Mouse (Mus musculus): ENCODE data around the gene Syt7. TPM values are rescaled to one million over a fixed set of nuclear protein-coding genes. Genes with fewer than 3 reads are reported as not detected.

The Syt7 gene
- polyA plus RNA-seq, 1 experiment from 2014 or later = 1.2 TPM

GRCm38 (mm10) chr19:10496976-10497375, 108.1 kb downstream of the Syt7 start:
- ATAC-seq (ENCODE audit: insufficient number of reproducible peaks, insufficient read depth, low FRiP score, low read depth) = no peak
- no peak overlapping the region for H3K4me2 ChIP-seq (replicated peaks; ENCODE audit: low read depth, low read length)
- H3K27ac ChIP-seq (ENCODE audit: low read length) = no peak overlapping the region
- WGBS = 55% methylated on average over 2 of the region's 2 CpGs
- peaks cover 5% of the 10 kb centered on the region; the same call in 1 of the 2 replicates for H3K4me1 ChIP-seq (ENCODE audit: control insufficient read depth, insufficient read depth, low read length)
- no peak overlapping the region for H3K4me3 ChIP-seq (ENCODE audit: low read depth, low read length)
- H3K36me3 ChIP-seq (ENCODE audit: control insufficient read depth, insufficient read depth, low read length) = peaks cover 13% of the 10 kb centered on the region
- H3K27me3 ChIP-seq (ENCODE audit: control insufficient read depth, insufficient read depth, low read length) = no peaks in the 10 kb centered on the region
- H3K9me3 ChIP-seq (ENCODE audit: control insufficient read depth, low read depth, low read length) = no peaks in the 10 kb centered on the region
- no peak overlapping the region for H3K9ac ChIP-seq (replicated peaks; ENCODE audit: low read depth, low read length)

GRCm38 (mm10) chr19:10497512-10498160, 108.7 kb downstream of the Syt7 start:
- no peaks in the 10 kb centered on the region for H3K27me3 ChIP-seq (ENCODE audit: control insufficient read depth, insufficient read depth, low read length)
- H3K4me2 ChIP-seq (replicated peaks; ENCODE audit: low read depth, low read length) = no peak overlapping the region
- H3K36me3 ChIP-seq (ENCODE audit: control insufficient read depth, insufficient read depth, low read length) = peaks cover 15% of the 10 kb centered on the region
- H3K4me3 ChIP-seq (ENCODE audit: low read depth, low read length) = no peak overlapping the region
- no peak for ATAC-seq (ENCODE audit: insufficient number of reproducible peaks, insufficient read depth, low FRiP score, low read depth)
- no peak overlapping the region for H3K27ac ChIP-seq (ENCODE audit: low read length)
- H3K9ac ChIP-seq (replicated peaks; ENCODE audit: low read depth, low read length) = no peak overlapping the region
- no peaks in the 10 kb centered on the region; the same call in 1 of the 2 replicates for H3K4me1 ChIP-seq (ENCODE audit: control insufficient read depth, insufficient read depth, low read length)
- 49% methylated on average over 8 of the region's 8 CpGs for WGBS
- no peaks in the 10 kb centered on the region for H3K9me3 ChIP-seq (ENCODE audit: control insufficient read depth, low read depth, low read length)

GRCm38 (mm10) chr19:10500581-10500980, 111.7 kb downstream of the Syt7 start:
- Histone ChIP-seq H3K9ac (replicated peaks; ENCODE audit: low read depth, low read length) (no peak overlapping the region), H3K4me3 (ENCODE audit: low read depth, low read length) (no peak overlapping the region), H3K4me1 (ENCODE audit: control insufficient read depth, insufficient read depth, low read length) (no peaks in the 10 kb centered on the region), H3K36me3 (ENCODE audit: control insufficient read depth, insufficient read depth, low read length) (peaks cover 15% of the 10 kb centered on the region), H3K27me3 (ENCODE audit: control insufficient read depth, insufficient read depth, low read length) (no peaks in the 10 kb centered on the region), H3K9me3 (ENCODE audit: control insufficient read depth, low read depth, low read length) (no peaks in the 10 kb centered on the region), H3K4me2 (replicated peaks; ENCODE audit: low read depth, low read length) (no peak overlapping the region), H3K27ac (ENCODE audit: low read length) (peak overlapping the region; percentile 44; the same call in 1 of the 2 replicates)
- ATAC-seq (ENCODE audit: insufficient number of reproducible peaks, insufficient read depth, low FRiP score, low read depth) = peak; percentile 49; the same call in 1 of the 2 replicates
- WGBS = 64% methylated on average over 8 of the region's 8 CpGs

GRCm38 (mm10) chr19:10502571-10502970, 113.7 kb downstream of the Syt7 start:
- H3K9me3 ChIP-seq (ENCODE audit: control insufficient read depth, low read depth, low read length) = no peaks in the 10 kb centered on the region
- no peak overlapping the region for H3K4me3 ChIP-seq (ENCODE audit: low read depth, low read length)
- WGBS = 8% methylated on average over 4 of the region's 4 CpGs
- no peak for ATAC-seq (ENCODE audit: insufficient number of reproducible peaks, insufficient read depth, low FRiP score, low read depth)
- H3K9ac ChIP-seq (replicated peaks; ENCODE audit: low read depth, low read length) = no peak overlapping the region
- no peaks in the 10 kb centered on the region for H3K4me1 ChIP-seq (ENCODE audit: control insufficient read depth, insufficient read depth, low read length)
- no peak overlapping the region for H3K4me2 ChIP-seq (replicated peaks; ENCODE audit: low read depth, low read length)
- no peak overlapping the region for H3K27ac ChIP-seq (ENCODE audit: low read length)
- no peaks in the 10 kb centered on the region for H3K27me3 ChIP-seq (ENCODE audit: control insufficient read depth, insufficient read depth, low read length)
- H3K36me3 ChIP-seq (ENCODE audit: control insufficient read depth, insufficient read depth, low read length) = peaks cover 18% of the 10 kb centered on the region

Other genes starting within 250 kb of the Syt7 start
- 112 and 114 TPM in 2 replicates for gene Fads1, start 206.2 kb upstream of the Syt7 start, polyA plus RNA-seq (2014; fragmentation: Nextera tagmentation; extraction: Ambion mirVana)
- 453 and 489 TPM in 2 replicates for gene Tmem258, start 185.1 kb upstream of the Syt7 start, polyA plus RNA-seq (2014; fragmentation: Nextera tagmentation; extraction: Ambion mirVana)
- 65.1 and 70.4 TPM in 2 replicates for gene Fen1, start 184.9 kb upstream of the Syt7 start, polyA plus RNA-seq (2014; fragmentation: Nextera tagmentation; extraction: Ambion mirVana)
- gene Myrf, start 148.3 kb upstream of the Syt7 start, polyA plus RNA-seq (2014; fragmentation: Nextera tagmentation; extraction: Ambion mirVana) = 27.6 and 28.4 TPM in 2 replicates
- gene Dagla, start 84.2 kb upstream of the Syt7 start, polyA plus RNA-seq (2014; fragmentation: Nextera tagmentation; extraction: Ambion mirVana) = 2.9 and 3.5 TPM in 2 replicates
- 0.42 and 0.66 TPM in 2 replicates for gene Lrrc10b, start 68.4 kb downstream of the Syt7 start, polyA plus RNA-seq (2014; fragmentation: Nextera tagmentation; extraction: Ambion mirVana)
- gene Ppp1r32, start 93.8 kb downstream of the Syt7 start, polyA plus RNA-seq (2014; fragmentation: Nextera tagmentation; extraction: Ambion mirVana) = 0.17 TPM in 1 of 2 replicates, not detected in the other
- gene Cpsf7, start 136.2 kb downstream of the Syt7 start, polyA plus RNA-seq (2014; fragmentation: Nextera tagmentation; extraction: Ambion mirVana) = 57.1 and 58.8 TPM in 2 replicates
- gene Sdhaf2, start 137.1 kb downstream of the Syt7 start, polyA plus RNA-seq (2014; fragmentation: Nextera tagmentation; extraction: Ambion mirVana) = 57.9 and 64.5 TPM in 2 replicates
- gene Tmem216, start 167.1 kb downstream of the Syt7 start, polyA plus RNA-seq (2014; fragmentation: Nextera tagmentation; extraction: Ambion mirVana) = 52.7 and 53.8 TPM in 2 replicates
- 18.9 TPM in 2 replicates for gene Cyb561a3, start 188.1 kb downstream of the Syt7 start, polyA plus RNA-seq (2014; fragmentation: Nextera tagmentation; extraction: Ambion mirVana)
- 37.0 and 38.4 TPM in 2 replicates for gene Tmem138, start 188.3 kb downstream of the Syt7 start, polyA plus RNA-seq (2014; fragmentation: Nextera tagmentation; extraction: Ambion mirVana)
- gene Ddb1, start 216.2 kb downstream of the Syt7 start, polyA plus RNA-seq (2014; fragmentation: Nextera tagmentation; extraction: Ambion mirVana) = 303 and 313 TPM in 2 replicates
- 17.7 and 19.2 TPM in 2 replicates for gene Tkfc, start 216.6 kb downstream of the Syt7 start, polyA plus RNA-seq (2014; fragmentation: Nextera tagmentation; extraction: Ambion mirVana)
- gene Vwce, start 245.1 kb downstream of the Syt7 start, polyA plus RNA-seq (2014; fragmentation: Nextera tagmentation; extraction: Ambion mirVana) = 1.1 and 1.9 TPM in 2 replicates

Measured in stomach, embryonic 14.5 days (tissue).